Mouse (Mus musculus): ENCODE results near the gene Bok.

GRCm38 (mm10) chr1:93686961-93687320 lies 1.5 kb downstream of the Bok start:
- no peak for TF ChIP-seq CTCF (IDR thresholded peaks at IDR 0.05; ENCODE audit: low read depth)
- no peak for TF ChIP-seq EP300 (optimal IDR thresholded peaks at IDR 0.05)

Data from stomach, postnatal 0 days (tissue).